Mouse (Mus musculus): ENCODE data around the gene Nectin4.
"Not testable (repeated sequence)": the region's sequence is repeated elsewhere in the genome, so short reads cannot be mapped to it uniquely, and the experiment has no call there.

Nectin4 gene

GRCm38 (mm10) chr1:171369845-171370556 is at the start of gene Nectin4:
Nectin4 (plus strand) TSS chr1:171370099.
- DNase-seq, result no peak

DNA sequence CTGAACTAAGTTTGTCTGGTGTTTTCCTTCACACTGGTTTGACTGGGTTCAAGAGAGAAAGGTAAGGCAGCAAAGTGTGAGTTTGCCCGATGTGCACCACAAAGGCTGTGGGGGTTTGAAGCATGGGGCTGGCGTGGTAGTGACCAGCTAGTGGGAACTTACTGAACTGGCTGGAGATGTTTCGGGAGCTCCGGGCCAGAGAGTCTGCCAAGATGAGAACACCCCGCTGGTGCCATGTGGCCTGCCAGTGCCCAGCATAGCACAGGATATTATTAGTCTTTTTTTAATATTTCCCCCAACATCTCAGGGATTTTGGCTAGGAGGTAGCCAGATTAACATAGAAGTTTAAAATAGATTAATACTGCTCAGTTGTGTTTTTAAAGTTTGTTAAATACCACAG is 49.7 kb upstream of the Nectin4 start:
- DNase-seq, result no peak

GRCm38 (mm10) chr1:171321415-171321814 is 48.5 kb upstream of the Nectin4 start:
- peak; percentile 39 for DNase-seq

DNA sequence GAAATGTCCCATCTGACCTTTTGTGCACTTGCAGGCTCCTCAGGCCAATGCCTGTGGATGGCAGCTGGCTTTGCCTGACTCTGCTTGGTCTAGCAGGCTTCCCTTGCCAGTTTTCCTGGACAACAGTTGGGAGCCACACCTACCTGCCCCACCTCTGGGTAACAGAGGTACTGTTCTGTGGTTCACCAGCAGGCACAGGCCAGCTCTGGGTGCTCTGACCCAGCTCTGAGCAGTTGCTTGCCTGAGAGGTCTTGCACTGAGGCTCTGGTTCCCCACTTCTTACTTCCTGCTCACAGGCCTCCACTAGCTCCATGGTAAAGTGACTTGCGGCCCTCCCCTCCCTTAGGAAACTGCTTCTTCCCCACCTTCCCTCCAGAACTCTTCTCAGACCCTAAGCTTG is 47.9 kb upstream of the Nectin4 start:
- no peak for DNase-seq

DNA sequence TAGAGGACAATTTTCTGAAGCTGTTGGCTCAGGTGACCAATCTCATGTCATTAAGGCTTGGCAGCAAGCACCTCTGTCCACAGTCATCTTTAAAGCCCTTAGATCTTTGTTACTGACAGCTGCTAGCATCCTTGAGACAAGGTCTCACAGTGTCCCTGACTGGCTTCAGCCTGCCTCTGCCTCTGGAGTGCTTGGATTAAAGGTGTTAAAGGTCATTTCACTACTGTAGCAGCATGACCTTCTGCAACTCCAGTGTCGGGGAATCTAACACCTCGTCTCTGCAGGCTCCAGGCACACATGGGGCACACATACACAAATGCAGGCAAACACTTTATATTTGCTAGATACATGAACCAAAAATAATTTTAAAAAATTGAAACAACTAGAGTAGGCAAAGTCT is 44.3 kb upstream of the Nectin4 start:
- no peak for DNase-seq

- not testable (repeated sequence) for DNase-seq
Measured at GRCm38 (mm10) chr1:171326588-171326987, 43.3 kb upstream of the Nectin4 start.

GRCm38 (mm10) chr1:171328244-171328643 is 41.7 kb upstream of the Nectin4 start:
- peak; percentile 7 for DNase-seq

DNA sequence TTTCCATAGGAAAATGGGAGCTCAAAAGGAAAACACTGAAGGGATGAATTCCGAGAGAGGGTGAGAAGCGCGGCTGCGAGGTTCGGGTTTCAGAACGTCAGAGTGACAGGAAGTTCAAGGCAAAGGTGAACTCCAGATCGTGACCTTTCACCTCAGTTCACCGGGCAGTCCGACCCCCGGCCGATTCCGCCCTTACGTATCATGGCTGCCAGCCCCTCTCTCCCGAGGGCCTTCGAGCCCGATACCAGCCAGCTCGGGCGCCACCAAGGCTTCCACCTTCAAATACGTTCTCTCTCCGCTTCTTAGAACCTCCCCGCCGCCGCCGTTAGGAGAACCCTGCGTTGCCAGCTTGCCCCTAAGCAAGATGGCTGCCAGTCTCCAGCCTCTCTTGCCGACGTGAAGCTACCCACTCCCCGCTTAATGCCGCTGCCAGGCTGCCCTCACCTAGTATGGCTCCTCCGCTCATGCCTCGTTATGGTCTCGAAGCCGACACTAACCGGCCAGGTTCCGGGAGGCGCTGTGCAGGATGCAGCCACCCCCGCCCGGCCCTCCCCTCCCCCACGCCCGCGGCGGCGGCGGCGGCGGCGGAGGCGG is 41.0 kb upstream of the Nectin4 start, which contains the start of gene Dedd:
TSS of gene Dedd (plus strand) at position 307 of the 594 bp plus-strand sequence.
- peak; percentile 90 for DNase-seq

- peak; percentile 88 for DNase-seq
Measured at GRCm38 (mm10) chr1:171329433-171330215, 40.3 kb upstream of the Nectin4 start.

GRCm38 (mm10) chr1:171330216-171330560 is 39.7 kb upstream of the Nectin4 start:
- DNase-seq, result no peak

GRCm38 (mm10) chr1:171342262-171343207 is 27.4 kb upstream of the Nectin4 start:
- no peak for DNase-seq

- DNase-seq, result no peak
Measured at GRCm38 (mm10) chr1:171343922-171344677, 25.8 kb upstream of the Nectin4 start.

DNA sequence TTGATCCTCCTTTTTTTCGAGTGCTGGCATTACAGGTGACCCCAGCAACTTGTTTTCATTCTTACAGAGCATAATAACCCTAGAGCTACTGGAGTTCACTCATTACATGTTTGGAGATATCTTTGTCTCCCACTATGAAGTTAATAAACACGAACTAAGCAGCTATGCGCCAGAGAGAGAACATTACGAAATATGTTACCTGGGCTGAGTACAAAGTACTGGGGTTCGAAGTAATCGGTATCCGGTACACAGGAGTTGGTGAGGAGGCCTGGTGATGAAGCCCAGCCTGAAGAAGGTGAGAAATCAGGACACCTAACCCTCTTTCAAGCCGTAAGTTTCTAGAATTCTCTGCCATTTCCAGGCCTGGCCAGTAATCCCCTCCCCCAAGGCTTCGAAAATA is 25.2 kb upstream of the Nectin4 start:
- DNase-seq, result no peak

- peak; percentile 93 for DNase-seq
Measured at GRCm38 (mm10) chr1:171345225-171346094, 24.4 kb upstream of the Nectin4 start, which contains the start of the genes Nit1 and Pfdn2. Nit1 (minus strand) TSS chr1:171345646. Pfdn2 (plus strand) TSS chr1:171345670.

DNA sequence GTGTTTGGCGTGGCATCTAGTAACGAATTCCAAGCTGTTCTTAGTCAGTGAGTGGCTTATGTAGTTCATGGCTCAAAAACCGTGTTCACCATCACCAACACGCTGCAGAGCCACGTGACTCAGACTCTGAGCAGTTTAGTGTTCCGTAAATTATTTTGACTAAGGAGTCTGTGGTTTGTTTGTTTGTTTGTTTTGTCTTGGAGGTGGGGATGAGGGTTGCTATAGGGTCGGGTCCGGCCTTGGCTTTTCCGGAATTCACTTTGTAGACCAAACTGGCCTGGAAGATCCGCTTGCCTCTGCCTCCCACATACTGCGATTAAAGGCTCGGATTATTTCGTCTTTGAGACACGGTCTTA is 23.8 kb upstream of the Nectin4 start:
- no peak for DNase-seq

GRCm38 (mm10) chr1:171348665-171349064 is 21.2 kb upstream of the Nectin4 start:
- no peak for DNase-seq

DNA sequence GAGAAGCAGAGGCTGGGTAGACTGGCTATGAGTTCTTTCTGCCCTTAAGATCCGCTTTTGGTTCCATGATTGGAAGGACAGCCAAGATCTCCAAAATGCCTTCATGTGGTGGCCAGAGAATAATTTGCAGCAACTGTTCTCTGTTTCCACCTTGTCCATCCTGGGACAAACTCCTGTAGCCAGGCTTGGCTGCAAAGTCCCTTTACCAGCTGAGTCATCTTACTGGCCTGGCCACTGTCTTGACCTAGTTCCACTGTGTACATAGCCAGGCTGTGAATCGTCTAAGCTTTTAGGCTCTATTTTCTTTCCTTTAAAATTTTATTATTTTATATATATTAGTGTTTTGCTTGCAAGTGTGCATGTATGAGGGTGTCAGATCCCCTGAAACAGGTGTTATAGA is 20.7 kb upstream of the Nectin4 start:
- no peak for DNase-seq

DNA sequence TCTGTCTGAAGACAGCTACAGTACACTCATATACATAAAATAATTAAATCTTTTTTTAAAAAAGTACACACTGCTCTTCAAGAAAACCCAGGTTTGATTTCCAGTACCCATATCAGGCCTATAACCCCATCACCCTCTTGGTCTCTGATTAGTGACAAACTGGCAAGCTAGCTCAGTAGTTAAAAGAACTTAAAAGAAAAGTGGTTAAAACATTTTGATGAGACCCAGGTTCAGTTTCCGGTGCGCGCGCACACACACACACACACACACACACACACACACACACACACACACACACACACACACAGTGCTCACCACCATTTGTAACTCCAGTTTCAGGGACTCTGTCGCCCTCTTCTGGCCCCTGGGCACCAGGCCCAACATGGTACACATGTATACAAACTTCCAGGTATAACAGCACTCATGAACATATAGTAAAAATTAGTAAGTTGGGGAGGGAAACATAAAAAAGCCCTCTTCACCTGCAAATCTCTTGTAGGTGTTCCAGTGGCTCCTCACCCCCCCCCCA is 14.0 kb upstream of the Nectin4 start:
- peak; percentile 65 for DNase-seq

DNA sequence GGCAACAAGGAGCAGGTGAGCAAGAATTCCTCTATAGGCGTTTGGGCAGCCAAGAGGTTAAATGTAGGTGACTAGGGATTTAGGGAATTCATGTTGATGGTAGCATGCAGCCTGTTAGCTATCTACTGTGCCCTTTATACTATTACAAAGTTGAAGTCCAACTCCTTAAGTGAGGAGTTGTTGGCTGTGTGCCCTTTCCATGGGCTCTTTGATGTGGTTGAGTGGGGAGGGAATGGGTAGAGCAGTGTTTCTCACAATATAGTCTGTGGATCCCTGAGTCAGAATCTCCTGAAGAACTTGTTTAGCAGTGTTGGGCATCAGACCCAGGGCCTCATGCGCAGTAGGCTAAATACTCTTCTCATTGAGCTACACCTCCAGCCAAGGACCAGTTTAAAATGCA is 13.1 kb upstream of the Nectin4 start:
- DNase-seq, result no peak

DNA sequence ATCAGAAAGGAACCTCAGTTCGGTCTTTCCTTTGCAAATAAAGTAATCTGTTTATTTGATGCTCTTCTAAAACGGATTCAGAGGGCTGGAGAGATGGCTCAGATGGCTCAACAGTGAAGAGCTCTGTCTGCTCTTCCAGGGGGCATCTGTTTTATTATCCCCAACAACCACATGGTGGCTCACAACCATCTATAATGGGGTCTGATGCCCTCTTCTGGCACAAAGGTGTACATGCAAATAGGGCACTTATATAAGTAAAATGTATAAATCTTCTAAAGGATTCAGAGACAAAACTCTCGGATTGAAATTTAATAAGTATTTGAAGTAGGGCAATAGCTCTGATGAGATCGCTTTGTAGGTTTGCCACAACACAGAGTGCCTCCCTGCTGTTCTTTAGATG is 11.5 kb upstream of the Nectin4 start:
- peak; percentile 59 for DNase-seq

GRCm38 (mm10) chr1:171360253-171360652 is 9.6 kb upstream of the Nectin4 start:
- no peak for DNase-seq

All from thymus, postnatal 14 days (tissue).